Mouse (Mus musculus) thymus, adult 2 months (tissue): ENCODE data around the gene Tmem125.

Experiments used
- CTCF ChIP-seq: fragments of 200-500 bp; IDR thresholded peaks from 2 replicates; pipeline ENCODE4 v1.5.1; 2012; ENCODE audit warnings: mild to moderate bottlenecking, control low read depth, low read length, moderate library complexity, borderline replicate concordance; ENCODE audit not compliant: control insufficient read depth, poor library complexity, insufficient read depth; ENCODE audit errors: extremely low read depth
- POLR2A ChIP-seq: fragments of 200-500 bp; IDR thresholded peaks from 2 replicates; pipeline ENCODE4 v1.6.1; 2012; ENCODE audit warnings: mild to moderate bottlenecking, low read length, control low read depth, moderate library complexity; ENCODE audit not compliant: control insufficient read depth, poor library complexity, insufficient read depth; ENCODE audit errors: extremely low read depth

GRCm38 (mm10) chr4:118505551-118505950 lies 38.3 kb downstream of the Tmem125 start:
- TF ChIP-seq POLR2A (no peak), CTCF (no peak)
